Mouse (Mus musculus) adipocyte (in vitro differentiated cells): Measurements from ENCODE around the gene Shisal1.

Experiments used
- DNase-seq: peaks from one replicate; pipeline ENCODE4 v3.0.0-alpha.2; 2016; ENCODE audit warnings: low spot score

Shisal1 gene

DNA sequence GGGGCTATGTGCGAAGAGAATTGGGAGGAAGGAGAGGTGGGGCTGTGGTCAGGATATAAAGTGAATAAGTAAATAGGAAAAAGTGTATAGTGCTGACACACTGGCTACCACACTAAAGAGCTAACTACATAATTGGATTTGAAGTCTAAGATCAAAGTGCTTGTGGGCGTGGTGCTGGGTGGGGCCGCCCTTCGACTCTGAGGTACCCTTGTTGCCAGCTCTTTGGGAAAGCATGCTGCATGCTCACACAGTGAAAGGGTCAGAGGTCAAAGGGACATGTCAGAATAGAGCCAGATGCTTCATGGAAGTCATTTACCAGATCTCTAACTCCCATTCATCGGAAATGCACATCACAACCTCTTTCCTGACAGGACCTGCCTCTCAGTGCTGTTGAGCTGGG lies 74.1 kb downstream of the Shisal1 start:
- no peak for DNase-seq

GRCm38 (mm10) chr15:84367402-84367801 lies 79.5 kb downstream of the Shisal1 start:
- no peak for DNase-seq

- DNase-seq: no peak
Observed at GRCm38 (mm10) chr15:84366574-84366989, 80.3 kb downstream of the Shisal1 start.

DNA sequence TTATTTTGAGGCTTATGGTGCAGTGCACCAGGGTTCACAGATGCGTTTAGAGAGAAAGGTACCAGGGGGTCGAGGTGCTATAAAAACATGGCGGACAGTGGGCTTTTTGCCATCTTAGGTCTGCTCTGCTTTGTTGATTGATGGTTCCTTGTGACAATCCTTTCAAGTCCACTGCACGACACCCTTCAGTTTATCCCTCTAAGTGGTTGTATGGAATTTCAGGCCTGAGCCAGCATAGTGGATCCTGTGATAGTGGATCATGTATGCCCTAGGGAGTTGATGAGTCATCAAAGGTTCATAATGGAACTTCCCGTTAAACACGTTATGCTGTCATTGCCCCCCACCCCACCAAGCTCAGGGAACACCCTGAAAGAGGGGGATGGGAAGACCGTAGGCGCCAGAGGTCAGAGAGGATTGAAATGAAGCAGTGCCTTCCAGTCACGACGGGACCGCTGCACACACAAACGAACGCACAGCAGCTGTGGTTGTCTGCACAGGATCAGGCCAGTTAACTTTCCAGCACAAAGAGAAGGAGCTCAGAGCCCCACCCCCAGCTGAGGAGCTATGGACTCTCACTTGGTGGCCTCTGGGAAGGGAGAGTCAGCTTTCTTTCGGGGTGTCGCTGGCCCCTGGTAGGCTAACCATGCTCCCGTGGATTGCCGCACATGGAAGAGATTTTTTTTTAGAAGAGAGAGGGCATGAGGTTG lies 81.1 kb downstream of the Shisal1 start:
- DNase-seq: no peak

- DNase-seq: no peak
Observed at GRCm38 (mm10) chr15:84364746-84365145, 82.2 kb downstream of the Shisal1 start.

DNA sequence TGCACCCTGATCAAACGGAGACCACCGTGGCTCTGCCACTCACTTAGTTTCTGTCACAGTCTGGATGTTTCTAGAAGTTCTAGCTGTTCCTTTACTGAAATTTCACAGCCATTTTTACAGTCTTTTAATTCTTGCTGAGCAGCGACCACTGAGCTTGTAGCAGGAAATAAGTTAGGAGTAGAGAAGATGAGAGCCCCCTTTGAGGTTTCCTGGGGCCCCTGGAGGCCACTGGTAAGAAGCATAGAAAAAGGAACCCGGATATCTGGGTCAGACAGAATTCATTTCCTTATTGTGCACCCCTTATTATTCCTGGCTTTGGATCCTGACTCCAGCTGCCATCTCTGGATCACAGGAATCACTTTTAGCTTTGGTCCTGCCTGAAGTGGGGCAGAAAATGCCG lies 91.8 kb downstream of the Shisal1 start:
- DNase-seq: no peak

DNA sequence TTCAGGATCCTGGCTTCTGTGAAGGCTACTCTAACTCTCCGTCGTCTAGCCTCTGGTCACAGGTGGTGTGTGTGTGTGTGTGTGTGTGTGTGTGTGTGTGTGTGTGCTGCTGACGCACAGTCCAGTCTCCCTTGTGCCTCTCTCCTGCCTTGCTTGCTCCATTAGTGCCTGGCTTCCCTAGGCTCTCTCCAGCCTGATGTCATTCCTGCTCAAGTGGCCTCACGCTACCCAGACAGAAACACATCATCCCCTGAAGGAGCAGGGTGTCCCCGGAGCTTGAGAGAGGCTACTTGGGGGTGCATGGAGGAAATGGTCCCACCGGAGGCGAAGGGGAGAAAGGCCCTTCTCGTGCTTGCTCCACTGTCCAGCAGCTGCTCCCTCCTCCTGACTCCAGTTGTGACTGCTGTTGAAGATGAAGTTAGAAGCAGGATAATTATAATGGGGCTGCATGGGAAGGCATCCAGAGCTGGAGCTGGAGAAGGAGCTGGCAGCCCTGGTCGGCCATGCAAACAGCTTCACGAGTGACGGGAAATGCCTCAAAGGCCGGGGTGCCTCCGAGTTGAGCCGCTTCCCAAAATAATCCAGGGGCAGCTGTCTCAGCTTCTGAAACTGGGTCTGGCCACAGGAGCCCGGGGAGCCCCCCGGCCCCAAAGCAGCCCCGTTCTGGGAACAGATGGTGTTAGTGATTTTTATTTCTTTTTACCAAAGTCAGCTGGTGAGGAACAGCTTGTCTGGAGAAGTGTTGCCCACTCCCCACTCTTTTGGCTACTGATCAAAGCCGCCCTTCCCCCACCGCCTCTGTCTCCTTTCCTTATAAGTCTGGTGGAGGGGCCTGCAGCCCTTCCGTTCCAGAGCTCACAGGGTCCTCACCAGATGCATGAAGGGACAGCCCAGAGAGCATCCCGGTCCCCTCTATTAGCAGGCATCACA lies 94.7 kb downstream of the Shisal1 start:
- no peak for DNase-seq

DNA sequence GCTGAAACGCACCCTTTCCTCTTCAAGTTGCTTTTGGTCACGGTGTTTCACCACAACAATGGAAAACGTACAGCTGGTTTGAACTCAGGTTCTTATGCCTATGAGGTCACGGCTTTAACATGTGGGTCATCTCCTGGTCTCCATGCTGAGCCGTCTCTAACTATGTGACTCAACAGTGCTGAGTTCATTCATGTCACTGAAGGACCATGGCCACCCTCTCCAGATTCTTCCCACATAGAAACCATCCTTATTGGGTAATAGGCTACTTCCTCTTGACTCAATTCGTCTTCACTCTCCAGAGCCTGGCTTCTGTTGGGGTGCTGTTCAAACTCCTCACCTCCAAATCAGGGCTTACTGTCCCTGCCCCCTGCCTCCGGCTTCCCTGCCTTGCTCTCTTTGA lies 95.6 kb downstream of the Shisal1 start:
- DNase-seq: no peak

DNA sequence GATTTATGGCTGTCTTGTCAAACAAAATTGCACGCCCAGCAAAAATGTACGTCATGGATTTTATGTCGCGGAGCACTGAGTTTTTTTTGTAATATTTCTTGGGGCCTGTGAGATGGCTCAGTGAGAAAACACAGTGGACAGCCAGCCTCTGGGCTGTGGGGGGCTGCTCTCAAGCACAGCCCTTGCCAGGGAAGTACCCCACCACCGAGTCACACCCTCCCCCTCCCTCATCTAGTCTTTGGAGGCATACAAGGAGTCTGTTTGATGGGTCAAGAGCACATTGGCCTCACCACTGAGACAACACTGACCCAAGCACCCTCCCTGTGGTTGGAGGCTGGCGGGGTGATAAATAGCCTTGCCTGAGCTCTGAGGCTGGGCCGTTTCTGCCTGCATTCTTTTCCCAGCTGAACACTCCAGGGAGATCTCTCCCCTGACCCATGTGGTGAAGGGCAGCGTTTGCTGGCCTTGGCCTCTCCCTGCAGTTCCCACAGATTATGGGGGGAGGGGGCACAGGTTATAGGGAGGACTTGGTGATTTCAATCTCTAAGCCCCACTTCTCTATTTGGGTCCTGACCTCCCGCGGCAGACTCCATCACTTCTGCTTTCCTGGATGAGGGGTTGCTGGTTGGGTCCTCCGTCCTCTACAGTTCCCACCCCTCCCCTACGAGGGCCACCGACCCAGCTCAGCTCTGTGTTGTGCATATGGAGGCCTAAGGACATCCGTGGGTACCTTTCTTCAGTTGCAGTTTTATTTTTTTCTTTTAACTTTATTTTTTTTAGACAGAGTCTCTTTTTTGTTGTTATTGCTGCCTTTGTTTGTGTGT lies 96.8 kb downstream of the Shisal1 start:
- no peak for DNase-seq

DNA sequence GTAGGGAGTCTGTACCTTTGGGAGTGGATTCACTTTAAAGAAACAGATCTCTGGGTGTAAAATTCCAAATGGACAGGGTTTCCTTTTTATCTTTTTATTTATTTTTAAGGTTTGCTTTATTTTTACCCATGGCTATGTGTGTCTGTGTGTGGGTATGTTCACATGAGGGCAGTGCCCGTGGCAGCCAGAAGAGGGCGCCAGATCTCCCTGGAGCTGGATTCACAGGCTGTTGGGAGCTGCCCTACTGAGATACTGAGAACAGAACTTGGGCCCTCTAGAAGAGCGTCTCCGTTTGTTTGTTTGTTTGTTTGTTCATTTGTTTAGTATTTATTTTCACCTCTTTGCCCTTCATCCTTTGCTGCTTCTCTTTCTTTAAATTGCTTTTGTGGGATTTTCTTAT lies 98.1 kb downstream of the Shisal1 start:
- no peak for DNase-seq

GRCm38 (mm10) chr15:84340926-84341325 lies 106.0 kb downstream of the Shisal1 start:
- DNase-seq: no peak

GRCm38 (mm10) chr15:84337599-84337998 lies 109.3 kb downstream of the Shisal1 start:
- DNase-seq: no peak

DNA sequence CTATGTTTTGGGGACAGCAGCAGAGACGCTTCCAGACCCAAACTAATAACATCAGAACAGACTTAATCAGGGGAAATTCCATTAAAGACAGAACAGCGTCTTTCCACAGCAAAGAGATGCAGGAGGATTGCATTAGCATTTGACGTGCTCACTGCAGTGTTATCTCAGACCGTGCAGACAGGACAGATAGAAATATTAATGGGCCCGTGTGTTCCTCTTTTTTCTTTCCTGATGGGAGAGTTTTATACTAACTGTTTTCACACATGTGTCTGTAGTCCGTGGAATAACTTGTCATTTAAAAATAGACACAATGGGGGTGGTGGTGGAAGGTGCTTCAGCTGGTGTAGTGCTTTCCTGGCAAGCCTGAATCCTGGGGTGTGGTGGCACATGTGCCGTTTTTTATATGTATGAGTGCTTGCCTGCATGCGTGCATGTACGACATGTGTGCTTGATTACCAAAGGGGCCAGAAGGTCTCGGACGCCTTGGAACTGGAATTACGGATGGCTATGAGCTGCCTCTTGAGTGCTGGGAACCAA lies 110.5 kb downstream of the Shisal1 start:
- no peak for DNase-seq

GRCm38 (mm10) chr15:84331066-84331612 lies 115.8 kb downstream of the Shisal1 start:
- no peak for DNase-seq

DNA sequence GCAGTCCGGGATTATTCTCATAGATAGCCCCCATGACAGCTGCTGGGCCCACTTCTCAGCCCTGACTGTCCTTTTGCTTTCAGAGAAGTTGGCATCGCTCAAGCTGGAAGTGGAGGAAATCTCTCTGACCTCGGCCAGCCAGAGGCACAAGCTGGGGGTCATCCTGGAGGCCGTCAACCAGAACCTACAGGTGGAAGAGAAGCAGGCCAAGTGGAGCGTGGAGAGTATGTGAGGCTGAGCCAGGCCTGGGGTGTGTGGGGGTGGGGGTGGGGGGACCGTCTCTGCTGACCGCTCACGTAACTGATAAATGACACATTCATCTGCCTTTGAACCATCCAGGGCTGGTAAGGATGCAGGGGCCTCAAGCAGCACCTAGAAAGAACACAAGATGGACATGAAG lies 117.0 kb downstream of the Shisal1 start:
- no peak for DNase-seq
